Mouse (Mus musculus) lung, postnatal 36 days (tissue): ENCODE measurements around the gene Ptprm.
"Not testable (repeated sequence)": the region's sequence is repeated elsewhere in the genome, so short reads cannot be mapped to it uniquely, and the experiment has no call there.

ENCODE experiments used
- DNase-seq: peaks from one replicate; pipeline ENCODE4 v3.0.0; 2022; ENCODE audit warnings: mixed read lengths

The Ptprm gene

DNA sequence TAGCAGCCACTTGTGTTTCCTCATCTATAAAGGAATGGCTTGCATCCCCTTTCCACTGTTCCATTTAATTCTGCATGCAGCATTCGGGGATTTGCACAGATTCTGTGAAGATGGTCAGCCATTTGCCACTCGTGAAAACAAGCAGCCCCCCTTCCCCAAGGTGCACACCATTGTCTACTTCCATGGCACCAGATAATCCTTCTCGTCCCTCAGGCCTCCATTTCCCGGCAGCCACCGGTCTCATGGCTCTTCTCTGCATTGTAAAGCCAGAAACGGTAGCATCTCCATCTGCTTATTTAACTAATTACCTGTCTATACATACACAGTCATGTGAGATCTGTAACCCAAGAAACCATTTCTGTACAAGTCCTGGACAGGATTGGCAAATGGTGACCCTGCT, 501.8 kb downstream of the Ptprm start:
- no peak for DNase-seq

DNA sequence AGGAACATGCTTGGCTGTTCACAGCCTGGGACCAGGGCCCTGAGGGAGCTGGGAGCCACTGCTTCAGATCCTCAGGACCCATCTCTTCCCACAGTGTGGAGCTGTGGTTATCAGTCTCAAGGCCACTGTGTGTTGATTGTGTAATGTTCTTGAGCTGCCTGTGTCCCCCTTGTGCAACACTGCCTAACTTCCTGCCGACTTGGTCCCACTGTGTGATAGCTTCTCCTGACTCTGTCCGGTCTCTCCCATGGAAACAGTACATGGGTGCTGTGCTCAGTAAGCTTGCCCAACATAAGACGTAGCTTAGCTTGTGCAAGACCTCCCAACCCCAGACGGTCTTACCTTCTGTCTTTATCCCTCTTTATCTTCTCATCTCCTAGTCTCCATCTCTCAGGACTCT, 507.2 kb downstream of the Ptprm start:
- DNase-seq: not testable (repeated sequence)

DNA sequence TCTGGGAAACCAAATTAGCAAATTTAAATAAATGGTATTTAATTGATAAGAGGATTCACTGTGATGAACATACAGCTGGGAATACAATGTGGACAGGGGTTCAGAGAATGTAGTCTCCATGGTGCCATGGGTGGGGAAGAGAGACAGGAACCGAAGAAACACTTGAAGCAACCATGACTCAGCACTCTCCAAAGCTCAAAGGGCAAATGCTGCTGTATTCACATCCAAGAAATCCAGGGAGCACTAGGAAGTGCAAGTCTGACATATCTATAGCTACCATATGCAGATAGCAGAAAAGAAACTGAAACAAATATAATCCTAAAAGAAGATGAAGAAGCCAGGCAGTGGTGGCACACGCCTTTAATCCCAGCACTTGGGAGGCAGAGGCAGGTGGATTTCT, 531.9 kb downstream of the Ptprm start:
- no peak for DNase-seq

DNA sequence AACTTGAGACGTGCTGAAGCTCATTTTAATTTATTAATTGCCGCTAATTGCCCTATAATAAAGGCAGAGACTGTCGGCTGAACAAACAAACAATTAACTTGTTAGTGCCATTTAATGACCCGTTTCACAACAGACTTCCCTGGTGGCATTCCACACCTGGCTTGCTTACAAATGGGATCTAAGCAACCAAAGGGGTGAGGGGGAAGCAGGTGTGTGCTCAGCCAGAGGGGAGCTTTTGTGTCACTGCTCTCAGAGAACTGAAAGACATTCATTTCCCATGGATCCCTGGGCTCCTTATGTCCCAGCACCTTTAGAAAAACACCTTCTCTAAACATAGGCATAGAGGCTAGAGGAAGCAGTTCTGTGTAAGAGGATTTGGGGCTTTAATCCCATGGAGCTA, 536.9 kb downstream of the Ptprm start:
- DNase-seq: no peak

DNA sequence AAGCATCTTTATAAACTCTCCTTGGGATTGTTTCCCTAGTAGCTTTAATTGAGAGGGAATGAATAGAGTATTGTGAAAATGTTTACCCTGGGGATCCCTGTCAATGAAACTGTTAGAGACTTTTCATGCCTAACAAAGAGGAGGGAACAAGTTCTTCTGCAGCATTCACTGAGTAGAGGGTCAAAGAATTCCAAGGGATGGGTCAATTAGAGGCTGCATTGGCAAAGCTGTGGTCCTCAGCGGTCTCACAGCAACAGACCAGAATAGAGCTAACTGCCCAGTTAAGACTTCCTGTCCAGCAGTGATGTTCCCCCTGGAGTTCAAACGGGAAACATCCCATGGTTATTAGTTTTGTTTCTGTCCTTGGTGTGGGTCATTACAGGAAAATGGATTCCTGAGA, 538.3 kb downstream of the Ptprm start:
- no peak for DNase-seq

DNA sequence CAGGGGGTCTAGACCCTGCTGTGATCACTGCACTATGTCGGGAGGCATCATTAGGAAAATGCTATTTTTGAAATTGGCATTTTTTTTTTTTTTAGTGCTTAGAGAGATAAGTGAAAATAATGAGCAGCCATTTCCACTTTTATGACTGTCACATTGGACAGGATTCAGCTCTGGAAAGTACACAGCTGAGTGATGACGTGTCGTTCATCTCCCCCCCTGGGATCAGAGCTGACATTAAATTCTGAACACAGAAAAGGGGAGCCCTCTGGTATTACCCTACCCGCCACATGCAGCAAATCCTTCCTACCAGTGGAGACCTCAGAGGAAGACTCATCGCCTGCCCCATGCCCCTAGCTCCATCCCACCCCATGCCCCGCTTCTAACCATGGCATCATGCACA, 540.5 kb downstream of the Ptprm start:
- DNase-seq: no peak

DNA sequence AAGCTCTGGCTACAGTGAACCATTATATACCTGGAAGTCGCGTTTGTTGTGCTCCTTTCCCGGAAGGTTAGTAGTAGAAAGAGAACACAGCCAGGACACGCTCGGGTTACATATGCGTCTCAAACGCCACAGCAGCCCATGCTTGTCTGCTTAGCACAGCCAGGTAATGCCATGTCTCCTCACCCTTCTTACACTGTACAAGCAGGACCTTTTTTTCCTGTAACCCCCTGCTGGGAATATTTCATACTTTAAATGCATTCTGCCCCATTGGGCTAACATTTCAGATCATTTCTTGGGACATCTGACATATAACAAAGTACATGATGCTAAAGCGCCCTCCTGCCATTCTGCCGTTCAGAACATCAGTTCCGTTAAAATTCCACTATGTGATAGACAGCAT, 540.9 kb downstream of the Ptprm start:
- no peak for DNase-seq

DNA sequence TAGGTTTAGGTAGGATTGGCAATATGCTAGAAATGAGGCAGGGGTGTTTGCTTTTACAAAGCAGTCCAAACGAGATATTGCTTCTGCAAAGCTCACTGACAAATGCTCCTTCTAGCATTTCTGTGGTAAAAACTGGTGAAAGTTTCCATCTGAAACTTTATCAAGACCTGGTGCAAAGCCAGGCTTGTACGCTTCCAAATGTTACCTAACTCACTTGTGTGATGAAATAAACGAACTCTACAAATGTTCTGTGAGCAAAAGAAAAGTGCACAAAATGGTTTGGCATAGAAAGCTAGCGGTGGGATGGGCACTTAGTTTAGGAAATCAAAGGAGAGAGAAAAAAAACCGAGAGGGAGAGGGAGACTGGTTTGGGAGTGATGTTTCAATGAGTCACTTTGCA, 544.5 kb downstream of the Ptprm start:
- peak; percentile 15 for DNase-seq

DNA sequence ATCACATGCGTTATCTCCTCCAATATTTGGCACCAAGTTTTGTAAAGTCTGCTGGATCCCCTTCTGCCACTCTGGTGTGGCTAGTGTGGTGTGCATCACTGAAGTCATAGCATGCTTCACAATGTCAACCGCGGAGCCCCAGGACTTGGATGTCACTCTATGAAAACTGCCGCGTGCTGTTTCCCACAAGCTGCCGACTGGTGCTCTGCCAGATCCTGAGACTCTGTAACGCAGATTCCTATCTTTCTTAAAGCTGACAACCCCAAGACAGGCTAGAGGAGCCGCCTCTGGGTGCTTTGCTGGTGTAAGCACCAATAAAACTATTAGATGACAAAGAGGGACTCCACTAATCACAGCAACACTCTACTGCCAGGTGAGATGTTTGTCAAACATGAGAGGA, 546.1 kb downstream of the Ptprm start:
- DNase-seq: no peak

DNA sequence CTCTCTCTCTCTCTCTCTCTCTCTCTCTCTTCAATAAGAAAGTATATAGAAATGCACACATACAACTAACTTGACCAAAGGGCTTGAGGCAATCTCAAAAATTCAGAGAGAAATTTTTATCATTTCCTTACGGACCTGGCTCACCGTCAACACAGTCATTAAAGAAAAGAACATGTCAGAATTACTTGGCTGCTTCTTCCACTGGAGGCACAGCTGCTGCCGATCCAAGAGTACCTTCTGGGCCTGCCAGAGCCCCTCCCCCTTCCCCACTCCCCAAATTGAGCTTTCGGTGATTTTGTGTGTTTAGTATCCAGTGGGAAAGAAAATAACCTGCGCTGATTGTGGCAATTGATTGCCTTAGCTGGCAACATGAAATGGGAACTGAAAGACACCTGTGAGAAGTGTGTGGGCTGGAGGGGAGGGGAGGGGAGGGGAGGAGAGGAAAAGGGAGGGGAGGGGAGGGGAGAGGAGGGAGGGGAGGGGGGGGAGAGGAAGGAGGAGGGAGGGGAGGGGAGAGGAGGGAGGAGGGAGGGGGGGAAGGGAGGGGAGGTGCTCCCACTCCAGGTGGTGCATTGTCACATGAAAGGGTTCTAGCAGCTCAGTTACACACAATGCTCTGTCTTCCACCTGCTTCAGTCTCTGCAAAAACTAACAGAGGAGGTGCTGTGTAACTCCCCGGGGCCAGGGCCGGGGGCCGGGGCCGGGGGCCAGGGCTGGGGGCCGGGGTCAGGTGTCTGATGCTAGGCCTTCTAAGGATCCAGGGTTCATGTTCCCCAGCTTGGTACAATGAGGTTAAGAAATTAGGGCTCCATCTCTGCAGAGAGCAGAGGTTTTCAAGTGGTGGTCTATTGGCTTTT, 552.2 kb downstream of the Ptprm start:
- DNase-seq: no peak

DNA sequence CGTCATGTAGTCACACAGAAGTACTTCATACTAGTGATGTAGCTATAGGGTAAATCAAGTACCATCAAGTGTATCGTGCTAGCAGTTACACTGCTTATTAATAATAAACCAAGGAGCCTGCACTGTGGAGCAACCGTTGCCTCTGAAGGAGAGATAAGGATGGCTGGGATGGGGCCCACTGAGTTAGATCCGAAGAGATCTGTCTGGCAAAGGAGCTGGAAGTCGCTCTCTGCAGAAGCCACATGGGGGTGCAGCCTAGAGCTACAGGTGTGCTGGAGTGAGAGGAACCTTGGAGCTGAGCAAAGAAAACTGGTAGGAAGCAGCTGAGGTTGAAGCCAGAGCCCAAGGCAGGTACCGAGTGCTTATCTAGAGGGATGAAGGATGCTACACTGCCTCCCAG, 554.0 kb downstream of the Ptprm start:
- no peak for DNase-seq

DNA sequence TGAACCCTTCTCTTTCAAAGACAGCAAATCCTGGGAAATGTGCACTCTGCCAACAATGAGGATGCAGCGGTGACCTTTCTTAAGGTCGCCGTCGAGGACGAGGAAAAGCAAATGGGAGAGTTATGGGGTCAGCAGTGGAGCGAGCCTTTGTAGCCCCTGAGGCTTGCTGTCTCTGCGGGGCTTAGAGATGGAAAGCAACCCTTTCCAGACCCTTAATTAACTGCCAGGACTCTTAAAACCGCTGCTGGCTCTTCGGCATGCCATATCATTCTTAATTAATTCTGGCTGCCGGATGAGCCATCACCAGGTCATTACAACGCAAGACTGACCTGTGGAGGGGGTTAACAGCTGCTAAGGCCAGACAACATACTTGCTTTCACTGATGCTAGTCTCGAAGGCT, 568.1 kb downstream of the Ptprm start:
- DNase-seq: no peak

DNA sequence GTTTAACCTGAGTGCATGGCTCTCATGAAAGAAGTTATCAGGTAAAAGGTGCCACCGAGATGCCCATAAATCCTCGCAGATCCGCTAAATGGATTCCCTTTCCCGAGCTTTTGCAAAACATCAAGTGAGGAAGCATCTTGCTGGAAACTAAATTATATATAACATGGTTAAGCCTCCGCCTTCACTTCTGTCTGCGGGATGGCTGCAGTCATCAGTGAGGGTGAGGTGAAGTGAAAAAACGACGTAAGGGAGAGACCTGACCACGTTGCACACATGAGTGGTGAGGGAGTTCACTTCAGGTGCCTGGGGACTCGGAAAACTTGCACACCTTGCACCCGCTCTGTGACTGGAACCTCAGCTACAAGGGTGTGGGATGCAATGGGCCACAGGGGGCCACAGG, 568.7 kb downstream of the Ptprm start:
- no peak for DNase-seq

DNA sequence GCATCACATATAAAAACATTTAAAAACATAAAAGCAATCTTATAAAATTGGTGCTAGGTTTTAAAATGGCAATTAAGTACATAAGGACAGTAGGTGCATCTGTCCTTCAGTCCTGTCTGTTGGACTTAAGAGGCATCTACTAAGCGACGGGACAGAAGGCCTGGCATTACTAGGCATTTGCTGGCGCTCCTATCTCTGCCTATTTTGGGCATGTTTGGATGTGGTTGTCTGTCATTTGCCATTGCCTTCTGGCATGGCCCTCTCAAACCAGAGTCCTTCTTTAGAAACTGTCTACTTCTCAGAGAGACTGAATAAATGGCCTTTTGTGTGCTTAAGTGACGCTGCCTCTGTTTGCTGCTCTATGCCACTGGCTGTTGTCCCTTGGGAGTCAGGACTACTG, 570.7 kb downstream of the Ptprm start:
- no peak for DNase-seq

DNA sequence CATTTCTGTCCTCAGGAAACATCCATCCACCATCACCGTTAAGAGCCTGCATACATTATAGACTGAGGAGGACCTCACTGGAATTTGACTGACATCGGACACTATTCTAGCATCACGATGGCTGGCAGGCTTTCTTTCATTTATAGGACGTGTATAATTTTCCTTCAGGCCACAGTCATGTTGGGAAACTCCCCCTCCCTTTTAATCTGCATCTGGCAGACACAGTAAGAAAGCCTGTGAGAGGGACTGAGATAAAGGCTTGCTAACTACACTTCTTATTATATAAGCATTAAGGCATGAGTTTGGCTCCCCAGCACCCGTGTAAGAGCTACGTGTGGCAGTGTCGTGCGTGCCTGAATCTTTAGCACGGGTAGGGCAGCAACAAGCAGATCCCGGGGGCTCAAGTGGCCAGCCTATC, 571.2 kb downstream of the Ptprm start:
- no peak for DNase-seq

DNA sequence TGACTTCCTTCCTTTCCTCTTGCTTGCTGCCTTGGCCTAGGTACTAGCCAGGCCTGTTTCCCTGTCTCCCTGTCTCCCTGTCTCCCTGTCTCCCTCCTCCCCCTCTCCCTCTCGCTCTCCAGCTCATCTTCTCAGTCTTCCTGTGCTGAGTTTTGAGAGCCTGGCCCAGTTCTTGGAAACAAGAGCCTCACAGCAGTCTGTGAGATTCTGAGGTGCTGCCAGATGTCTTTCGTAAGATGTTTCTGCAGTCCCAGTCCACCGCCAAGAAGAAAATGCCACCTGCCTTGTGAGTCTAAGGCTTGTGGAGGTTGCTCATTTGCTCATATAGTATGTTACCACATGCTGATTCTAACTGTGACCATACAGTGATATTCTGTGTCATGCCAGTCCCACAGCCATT, 572.3 kb downstream of the Ptprm start:
- DNase-seq: peak; percentile 13

DNA sequence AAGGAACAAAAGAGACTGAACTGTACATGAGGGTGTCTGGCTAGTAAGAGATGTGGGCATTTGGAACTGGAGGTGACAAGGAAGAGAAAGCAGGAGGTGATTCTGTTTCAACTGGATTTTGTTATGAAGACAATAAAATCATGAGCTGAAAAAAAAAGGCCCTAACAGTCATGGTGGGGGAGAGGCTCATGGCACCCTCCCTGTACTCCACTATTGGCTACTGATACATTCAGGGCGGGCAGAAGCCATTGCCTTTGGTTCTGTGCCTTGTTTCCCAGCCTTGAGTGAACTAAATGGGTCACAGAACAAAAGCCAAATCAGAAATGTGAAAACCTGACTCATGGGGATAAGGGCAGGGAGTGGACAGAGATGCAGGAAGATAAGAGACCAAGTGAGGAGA, 575.2 kb downstream of the Ptprm start:
- no peak for DNase-seq

DNA sequence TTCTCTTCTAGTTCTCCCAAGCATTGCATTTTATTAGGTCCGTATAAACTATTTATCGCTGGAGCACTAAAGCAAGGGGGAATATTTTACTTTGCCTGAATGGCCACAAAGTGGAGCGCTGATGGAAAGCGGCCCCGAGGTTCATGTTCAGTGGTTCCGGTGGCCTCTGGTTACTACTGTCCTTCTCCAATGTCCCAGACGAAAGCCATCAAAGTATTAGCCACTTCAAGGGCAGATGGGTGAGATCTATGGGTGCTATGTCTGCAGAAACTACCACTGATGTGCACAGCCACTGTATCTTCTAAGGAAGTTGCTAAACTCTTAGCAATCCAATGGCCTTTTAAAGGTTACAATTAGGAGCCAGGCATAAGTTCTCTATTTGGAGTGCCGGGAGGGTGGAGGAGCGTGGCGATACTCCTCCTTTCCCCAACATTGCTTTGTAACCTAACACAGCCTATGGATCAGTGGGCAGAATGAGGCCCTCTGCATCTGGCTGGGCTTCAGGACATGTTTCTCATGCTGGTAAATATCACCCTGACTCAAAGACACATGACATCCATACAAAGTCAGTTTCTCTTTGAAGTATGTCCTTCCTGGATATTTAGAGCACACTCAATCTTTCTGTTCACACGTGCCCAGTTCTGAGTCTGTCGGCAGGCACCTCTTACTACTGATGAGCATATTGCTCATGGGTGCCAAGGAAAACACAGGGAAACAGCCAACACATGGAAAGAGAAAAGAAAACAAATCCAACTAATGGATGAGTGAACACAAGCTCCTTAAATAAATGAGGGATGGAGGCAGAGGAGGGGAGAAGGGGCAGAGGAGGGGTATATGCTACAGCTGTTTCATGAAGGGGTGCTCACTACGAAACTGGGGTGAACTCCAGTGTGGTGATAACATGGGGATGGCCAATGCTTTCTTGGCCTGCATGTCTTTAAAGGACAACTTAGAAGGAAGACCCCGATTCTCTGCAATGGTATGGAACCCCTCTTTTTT, 584.6 kb downstream of the Ptprm start:
- DNase-seq: no peak

DNA sequence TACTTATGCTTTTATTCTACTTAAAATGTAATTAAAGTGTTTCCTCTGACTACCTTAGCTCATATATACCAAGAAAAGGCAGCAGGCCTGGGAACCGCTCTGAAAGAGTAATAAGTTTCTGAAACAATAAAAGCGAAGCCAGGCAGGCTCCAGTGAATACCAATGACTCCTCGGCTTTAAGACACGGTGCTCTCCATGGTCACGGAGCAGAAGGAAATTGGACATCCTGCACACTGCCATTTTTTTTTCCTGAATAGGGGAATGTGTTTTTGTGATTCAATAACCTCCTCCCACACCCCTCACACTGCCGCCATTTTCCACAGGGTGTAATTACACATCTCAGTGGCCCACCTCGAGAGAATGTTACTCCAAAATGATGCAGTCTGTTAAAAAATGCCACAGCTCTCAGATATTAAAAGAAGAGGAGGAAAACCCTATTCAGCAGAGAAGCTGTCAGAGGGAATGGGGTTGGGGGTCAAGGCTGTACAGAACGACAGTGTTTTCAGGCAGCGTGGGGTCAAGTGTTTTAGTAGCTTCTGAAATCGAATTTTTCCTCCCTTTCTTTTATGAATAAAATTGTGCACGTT, 585.5 kb downstream of the Ptprm start:
- DNase-seq: no peak

DNA sequence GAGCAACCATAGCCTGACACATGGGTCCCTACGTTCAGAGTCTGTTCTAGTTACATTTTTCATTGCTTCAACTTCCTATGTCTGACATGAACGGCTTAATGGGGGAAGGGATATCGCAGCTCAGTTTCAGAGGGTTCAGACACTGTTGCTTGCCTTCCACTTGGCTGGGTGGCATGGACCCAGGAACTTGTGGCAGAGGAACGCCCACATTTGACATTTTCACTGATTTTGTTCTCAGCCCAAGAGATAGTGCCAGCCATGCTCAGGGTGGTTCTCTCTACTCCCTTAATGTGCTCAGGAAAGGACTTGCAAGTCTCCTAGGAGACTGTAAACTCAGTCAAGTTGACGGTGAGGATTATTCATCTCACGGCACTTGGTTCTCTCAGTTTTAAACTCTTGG, 588.1 kb downstream of the Ptprm start:
- no peak for DNase-seq

DNA sequence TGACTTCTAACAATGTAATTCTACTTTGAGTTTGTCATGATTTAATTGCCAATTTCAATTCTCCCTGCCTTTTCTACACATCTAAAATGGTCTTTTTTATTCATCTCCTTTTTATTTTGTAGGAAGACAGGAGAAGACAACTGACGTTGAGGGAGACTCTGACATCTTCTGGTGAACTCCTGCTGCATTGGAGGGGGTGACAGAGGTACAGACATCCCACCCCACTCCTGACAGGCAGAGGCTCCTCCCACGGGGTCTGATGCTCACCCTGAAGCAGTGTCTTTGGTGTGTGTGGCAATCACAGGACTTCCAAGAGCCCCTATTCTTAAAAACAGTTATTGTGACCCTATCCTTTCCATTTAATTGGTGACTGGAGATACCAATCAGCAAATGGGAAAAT, 589.8 kb downstream of the Ptprm start:
- no peak for DNase-seq

DNA sequence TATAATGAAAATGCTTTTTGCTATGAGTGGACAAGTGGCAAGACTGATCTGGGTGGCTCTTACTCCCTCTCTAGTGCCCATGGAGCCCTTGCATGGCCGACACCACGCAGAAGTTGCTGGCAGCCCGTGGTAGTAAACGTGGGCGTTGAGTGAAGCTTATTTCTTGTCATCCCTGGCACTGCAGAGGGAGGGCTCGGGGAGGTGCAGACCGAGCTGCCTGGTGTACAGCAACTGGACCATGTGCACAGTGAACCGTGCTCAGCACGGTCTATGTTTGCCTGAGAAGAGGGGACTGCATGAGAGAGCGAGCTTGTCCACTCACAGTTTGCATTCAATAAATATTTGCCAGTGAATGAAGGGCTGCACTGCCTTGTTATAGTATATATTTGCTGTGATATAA, 591.5 kb downstream of the Ptprm start:
- no peak for DNase-seq
